Mouse (Mus musculus): ENCODE data around the gene Lpcat2. TPM values are rescaled to one million over a fixed set of nuclear protein-coding genes. Genes with fewer than 3 reads are reported as not detected.
A peak's percentile ranks its signal among the peaks of the same experiment; 100 is the strongest.
"Not testable (repeated sequence)": the region's sequence is repeated elsewhere in the genome, so short reads cannot be mapped to it uniquely, and the experiment has no call there.

Lpcat2 gene
- total RNA-seq, 2 experiments from 2014 or later, result 0.18 to 0.36 TPM

GRCm38 (mm10) chr8:92853188-92853983, 1.8 kb upstream of the Lpcat2 start:
- no peak for DNase-seq (ENCODE audit: low spot score)

- DNase-seq (ENCODE audit: low spot score), result no peak
These were observed 466 bp upstream of the Lpcat2 start for GRCm38 (mm10) chr8:92854673-92855072.

- no peak for DNase-seq (ENCODE audit: low spot score)
These were observed 1.3 kb downstream of the Lpcat2 start for GRCm38 (mm10) chr8:92856273-92856986.

GRCm38 (mm10) chr8:92858475-92859182, 3.5 kb downstream of the Lpcat2 start:
- no peak for DNase-seq (ENCODE audit: low spot score)

- no peak for DNase-seq (ENCODE audit: low spot score)
These were observed 6.8 kb downstream of the Lpcat2 start for GRCm38 (mm10) chr8:92861977-92862376.

GRCm38 (mm10) chr8:92870281-92870680, 15.1 kb downstream of the Lpcat2 start:
- DNase-seq (ENCODE audit: low spot score), result peak; percentile 49

GRCm38 (mm10) chr8:92872063-92872759, 17.1 kb downstream of the Lpcat2 start:
- no peak for DNase-seq (ENCODE audit: low spot score)

- no peak for DNase-seq (ENCODE audit: low spot score)
These were observed 20.7 kb downstream of the Lpcat2 start for GRCm38 (mm10) chr8:92875795-92876194.

GRCm38 (mm10) chr8:92881247-92881646, 26.1 kb downstream of the Lpcat2 start:
- DNase-seq (ENCODE audit: low spot score), result no peak

- DNase-seq (ENCODE audit: low spot score), result peak; percentile 41
These were observed 28.6 kb downstream of the Lpcat2 start for GRCm38 (mm10) chr8:92883771-92884170.

- DNase-seq (ENCODE audit: low spot score), result not testable (repeated sequence)
These were observed 37.1 kb downstream of the Lpcat2 start for GRCm38 (mm10) chr8:92892216-92892615.

GRCm38 (mm10) chr8:92893870-92894269, 38.7 kb downstream of the Lpcat2 start:
- DNase-seq (ENCODE audit: low spot score), result no peak

- DNase-seq (ENCODE audit: low spot score), result no peak
These were observed 39.9 kb downstream of the Lpcat2 start for GRCm38 (mm10) chr8:92895053-92895452.

GRCm38 (mm10) chr8:92896056-92896455, 40.9 kb downstream of the Lpcat2 start:
- no peak for DNase-seq (ENCODE audit: low spot score)

GRCm38 (mm10) chr8:92896611-92897010, 41.5 kb downstream of the Lpcat2 start:
- peak; percentile 15 for DNase-seq (ENCODE audit: low spot score)

GRCm38 (mm10) chr8:92897794-92898193, 42.7 kb downstream of the Lpcat2 start:
- DNase-seq (ENCODE audit: low spot score), result no peak

GRCm38 (mm10) chr8:92899590-92899989, 44.5 kb downstream of the Lpcat2 start:
- no peak for DNase-seq (ENCODE audit: low spot score)

- DNase-seq (ENCODE audit: low spot score), result no peak
These were observed 46.0 kb downstream of the Lpcat2 start, which contains the start of gene Capns2 for GRCm38 (mm10) chr8:92901107-92901506. Gene Capns2, plus strand, starts transcription at chr8:92901407.

- DNase-seq (ENCODE audit: low spot score), result no peak
These were observed 47.8 kb downstream of the Lpcat2 start for GRCm38 (mm10) chr8:92902981-92903380.

- peak; percentile 15 for DNase-seq (ENCODE audit: low spot score)
These were observed 48.5 kb downstream of the Lpcat2 start for GRCm38 (mm10) chr8:92903488-92904135.

GRCm38 (mm10) chr8:92906553-92906952, 51.4 kb downstream of the Lpcat2 start:
- DNase-seq (ENCODE audit: low spot score), result no peak

Data from gastrocnemius, adult 18-20 months (tissue).